Mouse (Mus musculus): ENCODE measurements at regions not wholly inside any gene's neighbourhood (a gene's known extent, or its start where the extent isn't known, plus 50 kb on each side); places are given as distances from the start of the nearest gene placed in this dataset.

GRCm38 (mm10) chr1:125307223-125307622 is 128.3 kb downstream of the Actr3 start:
- no peak for DNase-seq (ENCODE audit: low read depth, low spot score)

GRCm38 (mm10) chr1:125298520-125299090 is 136.9 kb downstream of the Actr3 start:
- no peak for DNase-seq (ENCODE audit: low read depth, low spot score)

GRCm38 (mm10) chr1:125295646-125296045 is 139.9 kb downstream of the Actr3 start:
- DNase-seq (ENCODE audit: low read depth, low spot score), result no peak

GRCm38 (mm10) chr1:125290320-125291021 is 145.1 kb downstream of the Actr3 start:
- no peak for DNase-seq (ENCODE audit: low read depth, low spot score)

- DNase-seq (ENCODE audit: low read depth, low spot score), result no peak
Measured at GRCm38 (mm10) chr1:125286347-125286746, 149.2 kb downstream of the Actr3 start.

- no peak for DNase-seq (ENCODE audit: low read depth, low spot score)
Measured at GRCm38 (mm10) chr1:125284693-125285092, 150.8 kb downstream of the Actr3 start.

GRCm38 (mm10) chr1:125273752-125274151 is 161.8 kb downstream of the Actr3 start:
- DNase-seq (ENCODE audit: low read depth, low spot score), result no peak

GRCm38 (mm10) chr1:125263684-125264083 is 171.8 kb downstream of the Actr3 start:
- no peak for DNase-seq (ENCODE audit: low read depth, low spot score)

GRCm38 (mm10) chr1:125263068-125263467 is 172.5 kb downstream of the Actr3 start:
- DNase-seq (ENCODE audit: low read depth, low spot score), result no peak

- no peak for DNase-seq (ENCODE audit: low read depth, low spot score)
Measured at GRCm38 (mm10) chr1:125242345-125242744, 193.2 kb downstream of the Actr3 start.

GRCm38 (mm10) chr1:125241717-125242116 is 193.8 kb downstream of the Actr3 start:
- DNase-seq (ENCODE audit: low read depth, low spot score), result no peak

- no peak for DNase-seq (ENCODE audit: low read depth, low spot score)
Measured at GRCm38 (mm10) chr1:125237595-125237988, 197.9 kb downstream of the Actr3 start.

- no peak for DNase-seq (ENCODE audit: low read depth, low spot score)
Measured at GRCm38 (mm10) chr1:125236948-125237594, 198.5 kb downstream of the Actr3 start.

- DNase-seq (ENCODE audit: low read depth, low spot score), result no peak
Measured at GRCm38 (mm10) chr1:125234747-125235146, 200.8 kb downstream of the Actr3 start.

- DNase-seq (ENCODE audit: low read depth, low spot score), result no peak
Measured at GRCm38 (mm10) chr1:125223370-125223769, 212.2 kb downstream of the Actr3 start.

GRCm38 (mm10) chr1:125216192-125216591 is 219.3 kb downstream of the Actr3 start:
- no peak for DNase-seq (ENCODE audit: low read depth, low spot score)

GRCm38 (mm10) chr1:125187091-125187490 is 248.4 kb downstream of the Actr3 start:
- no peak for DNase-seq (ENCODE audit: low read depth, low spot score)

GRCm38 (mm10) chr1:125176124-125176937 is 259.2 kb downstream of the Actr3 start:
- no peak for DNase-seq (ENCODE audit: low read depth, low spot score)

- no peak for DNase-seq (ENCODE audit: low read depth, low spot score)
Measured at GRCm38 (mm10) chr1:125174725-125175124, 260.8 kb downstream of the Actr3 start.

- DNase-seq (ENCODE audit: low read depth, low spot score), result no peak
Measured at GRCm38 (mm10) chr1:125172474-125172873, 263.1 kb downstream of the Actr3 start.

- no peak for DNase-seq (ENCODE audit: low read depth, low spot score)
Measured at GRCm38 (mm10) chr1:125165226-125165625, 270.3 kb downstream of the Actr3 start.

- no peak for DNase-seq (ENCODE audit: low read depth, low spot score)
Measured at GRCm38 (mm10) chr1:125158481-125158880, 277.0 kb downstream of the Actr3 start.

Data from brain, embryonic 18.5 days (tissue).